Mouse (Mus musculus): ENCODE measurements around the gene Grhl3. TPM values are rescaled to one million over a fixed set of nuclear protein-coding genes. Genes with fewer than 3 reads are reported as not detected.
"Not testable (repeated sequence)": the region's sequence is repeated elsewhere in the genome, so short reads cannot be mapped to it uniquely, and the experiment has no call there.

Gene Grhl3
- polyA plus RNA-seq (2014; fragmentation: Nextera tagmentation; extraction: Ambion mirVana), result 0.99 and 1.0 TPM in 2 replicates

DNA sequence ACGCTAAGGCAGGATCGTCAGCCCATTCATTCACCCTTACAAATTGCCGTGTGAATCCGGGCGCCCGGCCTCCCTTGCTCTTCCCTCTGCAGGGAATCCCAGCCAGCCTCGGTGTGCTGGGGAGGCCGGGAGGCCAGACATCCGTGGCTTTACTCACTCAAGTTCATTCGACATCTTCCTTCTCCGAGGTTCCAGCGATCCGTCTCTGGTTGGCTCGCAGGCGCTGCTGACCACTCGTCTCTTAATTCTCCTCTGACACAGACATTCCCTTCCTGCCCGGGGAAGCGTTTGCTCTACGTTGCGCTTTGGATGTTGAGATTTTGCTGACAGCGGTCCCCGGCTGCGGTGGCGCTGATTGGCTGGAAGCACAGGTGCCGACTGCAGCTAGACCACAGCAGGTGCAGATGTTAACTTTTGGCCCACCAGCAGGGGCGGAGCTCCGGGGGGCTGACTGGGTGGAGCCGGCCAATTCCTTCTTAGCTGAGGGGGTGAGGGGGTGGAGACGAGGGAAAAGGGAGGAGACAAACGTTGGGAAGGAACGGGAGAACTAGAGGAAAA, at the start of gene Grhl3:
Grhl3 (minus strand) TSS at position 380 of the 558 bp plus-strand sequence.
- peak within 1 kb of the TSS; percentile 42; the same call in 1 of the 2 replicates for H3K9ac ChIP-seq (replicated peaks; ENCODE audit: low read depth, low read length)
- H3K4me2 ChIP-seq (ENCODE audit: low read depth, low read length), result peak within 1 kb of the TSS; percentile 56
- H3K4me1 ChIP-seq (ENCODE audit: control insufficient read depth, insufficient read depth, low read length), result peaks cover 7% of the 10 kb centered on the region; the same call in 1 of the 2 replicates
- no peaks in the 10 kb centered on the region for H3K9me3 ChIP-seq (ENCODE audit: control insufficient read depth, low read length)
- H3K4me3 ChIP-seq (ENCODE audit: low read depth, low read length), result peak within 1 kb of the TSS; percentile 16
- H3K27me3 ChIP-seq (ENCODE audit: control insufficient read depth, insufficient read depth, low read length), result peaks cover 14% of the 10 kb centered on the region
- H3K36me3 ChIP-seq (ENCODE audit: control insufficient read depth, insufficient read depth, low read length), result no peaks in the 10 kb centered on the region
- no peak for ATAC-seq (ENCODE audit: low read depth)
- WGBS, result under 1% methylated on average over 31 of the region's 31 CpGs
- no peak within 1 kb of the TSS for H3K27ac ChIP-seq (ENCODE audit: low read depth, low read length)

DNA sequence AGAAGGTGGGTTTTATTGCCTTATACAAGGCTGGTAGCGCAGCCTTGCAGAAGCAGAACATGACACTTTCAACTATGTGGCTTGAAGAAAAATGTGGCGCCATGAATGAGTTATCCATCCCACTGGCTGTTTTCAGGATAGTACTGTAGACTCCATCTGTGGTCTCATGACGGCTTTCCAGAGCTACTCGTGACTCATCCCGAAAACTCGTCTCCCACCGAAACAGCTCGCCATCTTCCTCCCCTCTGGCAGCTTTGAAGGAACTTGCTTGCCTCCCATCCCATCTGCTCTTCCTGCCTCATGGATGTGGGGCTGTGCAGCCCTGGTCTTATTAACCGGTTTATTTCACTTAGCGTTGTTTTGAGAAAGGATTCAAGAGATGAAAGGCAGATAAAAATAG, 48.9 kb upstream of the Grhl3 start:
- no peak overlapping the region for H3K4me2 ChIP-seq (ENCODE audit: low read depth, low read length)
- no peaks in the 10 kb centered on the region for H3K27me3 ChIP-seq (ENCODE audit: control insufficient read depth, insufficient read depth, low read length)
- no peaks in the 10 kb centered on the region for H3K36me3 ChIP-seq (ENCODE audit: control insufficient read depth, insufficient read depth, low read length)
- no peaks in the 10 kb centered on the region for H3K9me3 ChIP-seq (ENCODE audit: control insufficient read depth, low read length)
- no peak overlapping the region for H3K27ac ChIP-seq (ENCODE audit: low read depth, low read length)
- H3K4me3 ChIP-seq (ENCODE audit: low read depth, low read length), result no peak overlapping the region
- 93% methylated on average over 10 of the region's 10 CpGs for WGBS
- no peaks in the 10 kb centered on the region for H3K4me1 ChIP-seq (ENCODE audit: control insufficient read depth, insufficient read depth, low read length)
- no peak for ATAC-seq (ENCODE audit: low read depth)
- no peak overlapping the region for H3K9ac ChIP-seq (replicated peaks; ENCODE audit: low read depth, low read length)

DNA sequence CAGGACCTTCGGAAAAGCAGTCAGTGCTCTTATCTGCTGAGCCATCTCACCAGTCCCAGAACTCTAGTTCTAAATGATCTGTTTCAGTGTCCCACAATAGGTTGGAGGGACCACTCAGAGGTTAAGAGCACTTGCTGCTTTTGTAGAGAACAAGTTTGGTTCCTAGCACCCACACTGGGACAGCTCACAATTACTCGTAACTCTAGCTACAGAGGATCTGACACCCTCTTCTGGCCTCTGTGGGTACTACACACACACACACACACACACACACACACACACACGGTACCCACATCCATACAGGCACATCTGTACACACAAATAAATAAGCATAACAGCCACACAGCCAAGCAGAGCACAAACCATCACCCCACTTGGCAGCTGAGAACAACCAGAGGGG, 47.0 kb upstream of the Grhl3 start:
- H3K4me2 ChIP-seq (ENCODE audit: low read depth, low read length), result no peak overlapping the region
- H3K36me3 ChIP-seq (ENCODE audit: control insufficient read depth, insufficient read depth, low read length), result no peaks in the 10 kb centered on the region
- no peak overlapping the region for H3K9ac ChIP-seq (replicated peaks; ENCODE audit: low read depth, low read length)
- H3K4me3 ChIP-seq (ENCODE audit: low read depth, low read length), result no peak overlapping the region
- H3K4me1 ChIP-seq (ENCODE audit: control insufficient read depth, insufficient read depth, low read length), result no peaks in the 10 kb centered on the region
- WGBS, result 94% methylated on average over 3 of the region's 3 CpGs
- no peak for ATAC-seq (ENCODE audit: low read depth)
- H3K9me3 ChIP-seq (ENCODE audit: control insufficient read depth, low read length), result no peaks in the 10 kb centered on the region
- no peak overlapping the region for H3K27ac ChIP-seq (ENCODE audit: low read depth, low read length)
- no peaks in the 10 kb centered on the region for H3K27me3 ChIP-seq (ENCODE audit: control insufficient read depth, insufficient read depth, low read length)

DNA sequence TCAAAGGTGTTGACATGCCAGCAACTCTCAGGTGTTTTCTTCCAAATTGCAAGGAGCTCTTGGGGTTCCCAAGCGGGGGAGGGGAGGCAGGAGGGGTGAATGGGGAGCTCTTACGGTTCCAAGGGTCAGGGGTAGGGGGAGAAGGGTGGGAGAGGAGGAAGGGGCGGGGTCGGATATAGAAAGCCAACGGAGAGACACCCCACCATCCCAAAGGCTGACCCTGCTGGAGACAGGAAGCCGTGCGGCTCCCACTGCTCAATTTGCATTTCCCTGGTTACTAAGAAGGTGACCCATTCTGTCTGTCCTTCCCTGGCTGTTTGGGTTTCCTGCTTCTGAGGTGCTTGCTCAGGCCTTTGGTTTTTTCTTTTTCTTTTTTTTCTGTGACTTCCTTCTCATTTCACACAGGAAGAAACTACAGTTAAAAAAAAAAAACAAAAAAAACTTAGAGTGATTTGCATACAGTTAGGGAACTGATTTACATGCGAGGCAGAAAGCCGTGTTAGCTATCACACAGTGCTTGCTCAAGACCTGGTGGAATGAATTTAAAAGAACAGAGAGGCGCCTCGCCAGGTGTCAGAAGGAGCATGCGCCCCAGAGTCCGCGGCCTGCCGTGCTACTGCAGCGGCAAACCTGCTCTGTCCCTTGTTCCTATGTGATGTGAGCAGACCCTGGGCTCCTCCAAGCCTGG, 44.5 kb upstream of the Grhl3 start:
- no peak overlapping the region for H3K4me2 ChIP-seq (ENCODE audit: low read depth, low read length)
- no peaks in the 10 kb centered on the region for H3K27me3 ChIP-seq (ENCODE audit: control insufficient read depth, insufficient read depth, low read length)
- H3K9ac ChIP-seq (replicated peaks; ENCODE audit: low read depth, low read length), result no peak overlapping the region
- no peaks in the 10 kb centered on the region for H3K9me3 ChIP-seq (ENCODE audit: control insufficient read depth, low read length)
- no peak overlapping the region for H3K4me3 ChIP-seq (ENCODE audit: low read depth, low read length)
- 19% methylated on average over 16 of the region's 16 CpGs for WGBS
- no peak for ATAC-seq (ENCODE audit: low read depth)
- no peak overlapping the region for H3K27ac ChIP-seq (ENCODE audit: low read depth, low read length)
- no peaks in the 10 kb centered on the region for H3K36me3 ChIP-seq (ENCODE audit: control insufficient read depth, insufficient read depth, low read length)
- no peaks in the 10 kb centered on the region for H3K4me1 ChIP-seq (ENCODE audit: control insufficient read depth, insufficient read depth, low read length)

DNA sequence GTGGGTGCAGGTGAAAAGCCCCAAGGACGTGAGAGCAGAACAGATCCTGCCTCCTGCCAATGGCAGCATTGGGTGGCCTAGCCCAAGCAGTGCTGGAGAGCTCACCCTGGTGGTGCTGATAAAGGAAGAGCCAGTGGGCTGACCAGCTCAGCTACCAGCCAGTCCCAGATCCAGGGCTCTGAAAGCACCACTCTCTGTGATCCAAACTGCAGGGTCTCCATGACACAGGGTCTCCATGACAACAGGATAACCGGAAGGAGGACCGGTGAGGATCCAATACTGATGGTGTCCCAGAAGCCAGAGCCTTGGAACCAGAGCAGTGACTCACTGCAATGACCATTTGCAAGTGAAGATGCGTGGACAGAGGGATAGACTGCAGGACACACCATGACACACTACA, 43.6 kb upstream of the Grhl3 start:
- H3K9ac ChIP-seq (replicated peaks; ENCODE audit: low read depth, low read length), result no peak overlapping the region
- no peaks in the 10 kb centered on the region for H3K4me1 ChIP-seq (ENCODE audit: control insufficient read depth, insufficient read depth, low read length)
- no peak overlapping the region for H3K4me2 ChIP-seq (ENCODE audit: low read depth, low read length)
- no peaks in the 10 kb centered on the region for H3K27me3 ChIP-seq (ENCODE audit: control insufficient read depth, insufficient read depth, low read length)
- H3K36me3 ChIP-seq (ENCODE audit: control insufficient read depth, insufficient read depth, low read length), result no peaks in the 10 kb centered on the region
- no peak overlapping the region for H3K27ac ChIP-seq (ENCODE audit: low read depth, low read length)
- WGBS, result 39% methylated on average over 4 of the region's 4 CpGs
- H3K9me3 ChIP-seq (ENCODE audit: control insufficient read depth, low read length), result no peaks in the 10 kb centered on the region
- no peak for ATAC-seq (ENCODE audit: low read depth)
- H3K4me3 ChIP-seq (ENCODE audit: low read depth, low read length), result no peak overlapping the region

DNA sequence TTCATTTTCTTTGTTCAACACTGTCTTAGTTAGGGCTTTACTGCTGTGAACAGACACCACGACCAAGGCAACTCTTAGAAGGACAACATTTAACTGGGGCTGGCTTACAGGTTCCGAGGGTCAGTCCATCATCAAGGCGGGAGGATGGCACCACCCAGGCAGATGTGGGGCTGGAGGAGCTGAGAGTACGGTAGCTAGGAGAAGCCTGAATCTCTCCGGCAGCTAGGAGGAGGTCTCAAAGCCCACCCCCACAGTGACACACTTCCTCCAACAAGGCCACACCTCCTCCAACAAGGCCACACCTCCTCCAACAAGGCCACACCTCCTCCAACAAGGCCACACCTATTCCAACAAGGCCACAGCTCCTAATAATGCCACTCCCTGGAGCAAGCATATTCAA, 41.9 kb upstream of the Grhl3 start:
- H3K4me1 ChIP-seq (ENCODE audit: control insufficient read depth, insufficient read depth, low read length); ATAC-seq (ENCODE audit: low read depth); H3K27ac ChIP-seq (ENCODE audit: low read depth, low read length); H3K4me2 ChIP-seq (ENCODE audit: low read depth, low read length); H3K4me3 ChIP-seq (ENCODE audit: low read depth, low read length); H3K9ac ChIP-seq (replicated peaks; ENCODE audit: low read depth, low read length); H3K27me3 ChIP-seq (ENCODE audit: control insufficient read depth, insufficient read depth, low read length); H3K36me3 ChIP-seq (ENCODE audit: control insufficient read depth, insufficient read depth, low read length); H3K9me3 ChIP-seq (ENCODE audit: control insufficient read depth, low read length): not testable (repeated sequence)
- 58% methylated on average over 5 of the region's 5 CpGs for whole genome bisulfite sequencing

DNA sequence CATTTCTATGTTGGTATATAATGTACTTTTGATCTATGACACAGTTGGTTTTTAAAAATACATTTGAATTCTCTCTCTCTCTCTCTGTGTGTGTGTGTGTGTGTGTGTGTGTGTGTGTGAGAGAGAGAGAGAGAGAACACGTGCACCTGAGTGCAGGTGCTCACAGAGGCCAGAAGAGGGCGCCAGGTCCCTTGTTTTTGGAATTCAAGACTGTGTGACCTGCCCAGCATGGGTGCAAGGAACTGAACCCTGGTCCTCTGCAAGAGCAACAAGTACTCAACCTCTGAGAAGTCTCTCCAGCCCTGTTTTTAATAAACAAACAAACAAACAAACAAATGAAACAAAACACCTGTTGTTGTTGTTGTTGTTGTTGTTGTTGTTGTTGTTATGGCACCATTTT, 36.6 kb upstream of the Grhl3 start:
- Histone ChIP-seq H3K27me3 (ENCODE audit: control insufficient read depth, insufficient read depth, low read length) (no peaks in the 10 kb centered on the region), H3K36me3 (ENCODE audit: control insufficient read depth, insufficient read depth, low read length) (no peaks in the 10 kb centered on the region), H3K4me2 (ENCODE audit: low read depth, low read length) (no peak overlapping the region), H3K4me1 (ENCODE audit: control insufficient read depth, insufficient read depth, low read length) (no peaks in the 10 kb centered on the region), H3K9ac (replicated peaks; ENCODE audit: low read depth, low read length) (no peak overlapping the region), H3K4me3 (ENCODE audit: low read depth, low read length) (no peak overlapping the region), H3K9me3 (ENCODE audit: control insufficient read depth, low read length) (peaks cover 5% of the 10 kb centered on the region), H3K27ac (ENCODE audit: low read depth, low read length) (no peak overlapping the region)
- ATAC-seq (ENCODE audit: low read depth), result no peak
- WGBS, result 66% methylated on average over 2 of the region's 2 CpGs

DNA sequence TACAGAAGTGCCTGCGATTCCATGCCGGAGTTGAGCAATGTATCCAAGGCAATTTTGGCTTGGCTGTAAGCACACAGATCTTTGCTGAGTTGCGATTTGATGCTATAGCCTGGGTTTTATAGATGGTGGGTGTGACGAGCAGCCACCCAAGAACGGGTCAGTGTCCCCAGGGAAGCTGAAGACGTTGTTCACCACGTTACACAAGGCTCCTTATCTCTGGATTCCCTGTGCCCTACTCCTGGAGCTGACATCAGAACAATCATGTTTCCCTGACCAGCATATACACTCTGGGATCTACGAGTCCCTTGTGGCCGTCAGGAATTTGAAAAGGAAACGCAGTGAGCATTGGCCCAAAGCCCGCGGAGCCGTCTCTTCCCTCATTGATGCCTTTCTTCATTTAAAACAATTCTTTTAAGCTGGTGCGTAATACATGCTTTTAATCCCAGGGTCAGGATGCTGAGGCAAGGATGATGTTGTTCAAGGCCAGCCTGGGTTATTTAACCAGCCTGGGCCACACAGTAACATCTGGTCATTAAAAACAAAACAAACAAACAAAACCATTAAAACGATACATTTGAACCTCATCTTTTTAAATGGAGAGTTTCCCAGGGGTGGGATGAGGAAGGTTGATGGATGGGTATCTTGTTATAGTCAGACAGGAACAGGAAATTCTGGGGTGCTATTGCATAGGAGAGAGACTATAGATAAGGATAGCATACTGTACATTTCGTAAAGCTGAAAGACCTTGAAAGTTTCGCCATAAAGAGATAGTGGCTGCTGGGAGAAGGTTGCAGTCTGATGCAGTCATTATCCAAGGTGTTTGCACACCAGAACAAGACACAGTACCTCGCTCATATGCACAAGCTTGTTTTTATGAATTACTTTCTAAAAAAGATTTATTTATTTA, 34.8 kb upstream of the Grhl3 start:
- Histone ChIP-seq H3K4me3 (ENCODE audit: low read depth, low read length) (no peak overlapping the region), H3K36me3 (ENCODE audit: control insufficient read depth, insufficient read depth, low read length) (no peaks in the 10 kb centered on the region), H3K27me3 (ENCODE audit: control insufficient read depth, insufficient read depth, low read length) (no peaks in the 10 kb centered on the region), H3K4me1 (ENCODE audit: control insufficient read depth, insufficient read depth, low read length) (no peaks in the 10 kb centered on the region), H3K4me2 (ENCODE audit: low read depth, low read length) (no peak overlapping the region), H3K27ac (ENCODE audit: low read depth, low read length) (no peak overlapping the region), H3K9me3 (ENCODE audit: control insufficient read depth, low read length) (peaks cover 5% of the 10 kb centered on the region), H3K9ac (replicated peaks; ENCODE audit: low read depth, low read length) (no peak overlapping the region)
- ATAC-seq (ENCODE audit: low read depth), result no peak
- WGBS, result 67% methylated on average over 18 of the region's 18 CpGs

DNA sequence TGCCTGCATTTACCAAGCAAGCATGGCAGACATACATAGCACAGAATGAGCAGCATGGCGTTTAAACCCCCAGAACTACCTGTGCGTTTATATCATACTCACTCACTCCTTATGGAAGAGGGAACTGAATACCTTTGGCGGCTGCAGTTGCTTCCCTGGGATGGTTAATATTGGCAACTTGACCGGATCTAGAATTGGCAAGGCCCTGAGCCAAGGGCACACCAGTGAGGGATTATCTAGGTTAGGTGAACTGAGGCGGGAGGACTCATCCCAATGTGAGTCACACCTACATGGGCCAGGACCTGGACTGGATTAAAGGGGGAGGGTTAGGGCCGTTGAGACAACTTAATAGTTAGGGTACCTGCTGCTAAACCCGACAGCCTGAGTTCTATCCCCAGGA, 32.8 kb upstream of the Grhl3 start:
- Histone ChIP-seq H3K4me2 (ENCODE audit: low read depth, low read length) (no peak overlapping the region), H3K27ac (ENCODE audit: low read depth, low read length) (no peak overlapping the region), H3K27me3 (ENCODE audit: control insufficient read depth, insufficient read depth, low read length) (no peaks in the 10 kb centered on the region), H3K4me3 (ENCODE audit: low read depth, low read length) (no peak overlapping the region), H3K9ac (replicated peaks; ENCODE audit: low read depth, low read length) (no peak overlapping the region), H3K36me3 (ENCODE audit: control insufficient read depth, insufficient read depth, low read length) (no peaks in the 10 kb centered on the region), H3K9me3 (ENCODE audit: control insufficient read depth, low read length) (peaks cover 3% of the 10 kb centered on the region), H3K4me1 (ENCODE audit: control insufficient read depth, insufficient read depth, low read length) (no peaks in the 10 kb centered on the region)
- WGBS, result 89% methylated on average over 7 of the region's 7 CpGs
- ATAC-seq (ENCODE audit: low read depth), result no peak
